Mouse (Mus musculus) stomach, embryonic 15.5 days (tissue): ENCODE data around the gene Ccr6. TPM values are rescaled to one million over a fixed set of nuclear protein-coding genes. Genes with fewer than 3 reads are reported as not detected.
"Not testable (repeated sequence)": the region's sequence is repeated elsewhere in the genome, so short reads cannot be mapped to it uniquely, and the experiment has no call there.

Experiments used
- ATAC-seq: fragments of 200-750 bp; cut with Nextera tagmentation; 2 replicates; pipeline ENCODE4 v1.8.0; 2017; ENCODE audit warnings: low read depth, moderate number of reproducible peaks, moderate TSS enrichment; ENCODE audit not compliant: insufficient read depth, low FRiP score
- H3K27ac ChIP-seq: fragments of 300-500 bp; sonication (generic); 2 replicates; pipeline ENCODE4 v1.5.1; 2015; ENCODE audit warnings: mild to moderate bottlenecking, inconsistent platforms
- H3K27me3 ChIP-seq: fragments of 300-500 bp; sonication (generic); replicated peaks from 2 replicates; pipeline ENCODE4 v1.6.1; 2015; ENCODE audit warnings: inconsistent platforms
- H3K36me3 ChIP-seq: fragments of 300-500 bp; sonication (generic); 2 replicates; pipeline ENCODE4 v1.6.1; 2015; ENCODE audit warnings: inconsistent platforms
- H3K4me1 ChIP-seq: fragments of 300-500 bp; sonication (generic); 2 replicates; pipeline ENCODE4 v1.6.1; 2015; ENCODE audit warnings: inconsistent platforms
- H3K4me2 ChIP-seq: fragments of 300-500 bp; sonication (generic); 2 replicates; pipeline ENCODE4 v1.6.1; 2015; ENCODE audit warnings: mild to moderate bottlenecking, inconsistent platforms
- H3K4me3 ChIP-seq: fragments of 300-500 bp; sonication (generic); replicated peaks from 2 replicates; pipeline ENCODE4 v1.5.1; 2015; ENCODE audit warnings: inconsistent platforms
- H3K9ac ChIP-seq: fragments of 300-500 bp; sonication (generic); 2 replicates; pipeline ENCODE4 v1.6.1; 2015; ENCODE audit warnings: inconsistent platforms
- H3K9me3 ChIP-seq: fragments of 300-500 bp; sonication (generic); 2 replicates; pipeline ENCODE4 v1.6.1; 2016; ENCODE audit warnings: inconsistent platforms
- WGBS: fragments of 180-500 bp; shearing (Covaris S2); methylation state at CpG from one replicate; pipeline ENCODE4 v1.1.7; 2015; 5-methylcytosine and 5-hydroxymethylcytosine counted together
- polyA plus RNA-seq: library from polyadenylated mRNA; unstranded; fragments of >200 nt; fragmentation: Nextera tagmentation; extraction: Ambion mirVana; gene quantifications from 2 replicates; pipeline ENCODE4 v1.2.1, GENCODE M21; 2015

Ccr6 gene
- polyA plus RNA-seq, 1 experiment from 2014 or later = 1.0 TPM

GRCm38 (mm10) chr17:8238012-8238710 lies 2.3 kb downstream of the Ccr6 start:
- no peak for ATAC-seq
- no peak overlapping the region for H3K27ac ChIP-seq
- H3K9me3 ChIP-seq = no peaks in the 10 kb centered on the region
- H3K27me3 ChIP-seq = no peaks in the 10 kb centered on the region
- WGBS = 69% methylated on average over 15 of the region's 15 CpGs
- H3K4me1 ChIP-seq = no peaks in the 10 kb centered on the region
- H3K4me3 ChIP-seq = no peak overlapping the region
- no peaks in the 10 kb centered on the region for H3K36me3 ChIP-seq
- H3K9ac ChIP-seq = no peak overlapping the region
- H3K4me2 ChIP-seq = no peak overlapping the region

GRCm38 (mm10) chr17:8239561-8239960 lies 3.7 kb downstream of the Ccr6 start:
- no peak overlapping the region for H3K4me2 ChIP-seq
- no peak overlapping the region for H3K27ac ChIP-seq
- ATAC-seq = no peak
- H3K4me1 ChIP-seq = no peaks in the 10 kb centered on the region
- H3K9me3 ChIP-seq = no peaks in the 10 kb centered on the region
- WGBS = 78% methylated on average over 3 of the region's 3 CpGs
- H3K27me3 ChIP-seq = no peaks in the 10 kb centered on the region
- H3K4me3 ChIP-seq = no peak overlapping the region
- no peaks in the 10 kb centered on the region for H3K36me3 ChIP-seq
- no peak overlapping the region for H3K9ac ChIP-seq

DNA sequence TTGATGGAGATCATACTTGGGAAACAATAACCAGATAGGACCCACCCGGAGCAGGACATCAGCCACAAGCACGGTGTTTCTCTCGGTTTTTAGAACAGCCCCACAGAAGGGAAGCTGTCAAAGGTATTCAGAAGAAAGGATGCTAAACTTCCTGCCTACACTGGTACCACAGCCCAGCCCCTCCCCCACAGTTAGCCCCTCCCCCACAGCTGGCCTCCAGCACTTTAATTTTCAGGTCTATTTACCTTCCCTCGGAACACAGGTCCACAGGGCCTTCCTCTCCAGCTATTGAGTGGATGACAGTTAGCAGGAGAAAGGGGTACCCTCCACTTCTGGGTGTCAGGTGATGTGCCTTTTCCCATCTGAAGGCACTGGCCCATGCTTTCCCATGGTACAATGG lies 4.7 kb downstream of the Ccr6 start:
- ATAC-seq = no peak
- Histone ChIP-seq H3K4me1 (no peaks in the 10 kb centered on the region), H3K27ac (no peak overlapping the region), H3K4me2 (no peak overlapping the region), H3K27me3 (no peaks in the 10 kb centered on the region), H3K9ac (no peak overlapping the region), H3K4me3 (no peak overlapping the region), H3K36me3 (no peaks in the 10 kb centered on the region), H3K9me3 (no peaks in the 10 kb centered on the region)
- WGBS = 62% methylated on average over 4 of the region's 4 CpGs

GRCm38 (mm10) chr17:8241645-8242044 lies 5.8 kb downstream of the Ccr6 start:
- ATAC-seq = no peak
- WGBS = 77% methylated on average over 12 of the region's 12 CpGs

DNA sequence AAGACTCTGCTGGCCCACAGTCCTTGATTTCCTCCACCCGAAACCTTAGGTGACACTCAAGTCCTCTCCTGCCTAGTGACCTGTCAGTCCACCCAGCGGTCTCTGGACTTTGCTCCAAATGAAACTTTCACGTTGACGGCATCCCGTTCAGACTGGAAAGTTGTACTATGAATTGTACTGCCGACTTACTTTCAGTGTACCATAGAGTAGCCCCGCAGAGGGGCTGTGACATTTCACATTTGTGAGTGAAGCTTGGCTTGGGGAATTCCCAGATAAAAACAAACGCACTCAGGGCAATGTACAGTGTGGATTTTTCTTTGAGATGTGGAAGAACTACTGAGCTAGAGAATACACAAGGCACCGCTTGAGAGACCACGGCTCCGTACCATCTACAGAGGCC lies 6.3 kb downstream of the Ccr6 start:
- Histone ChIP-seq H3K4me2 (no peak overlapping the region), H3K4me1 (no peaks in the 10 kb centered on the region), H3K36me3 (no peaks in the 10 kb centered on the region), H3K4me3 (no peak overlapping the region), H3K27ac (no peak overlapping the region), H3K9ac (no peak overlapping the region), H3K27me3 (no peaks in the 10 kb centered on the region), H3K9me3 (no peaks in the 10 kb centered on the region)
- ATAC-seq = no peak
- WGBS = 83% methylated on average over 11 of the region's 11 CpGs

More at GRCm38 (mm10) chr17:8241645-8242044, 5.8 kb downstream of the Ccr6 start:
- Histone ChIP-seq H3K9ac (no peak overlapping the region), H3K4me2 (no peak overlapping the region), H3K36me3 (no peaks in the 10 kb centered on the region), H3K4me1 (no peaks in the 10 kb centered on the region), H3K9me3 (no peaks in the 10 kb centered on the region), H3K27me3 (no peaks in the 10 kb centered on the region), H3K4me3 (no peak overlapping the region), H3K27ac (no peak overlapping the region)

DNA sequence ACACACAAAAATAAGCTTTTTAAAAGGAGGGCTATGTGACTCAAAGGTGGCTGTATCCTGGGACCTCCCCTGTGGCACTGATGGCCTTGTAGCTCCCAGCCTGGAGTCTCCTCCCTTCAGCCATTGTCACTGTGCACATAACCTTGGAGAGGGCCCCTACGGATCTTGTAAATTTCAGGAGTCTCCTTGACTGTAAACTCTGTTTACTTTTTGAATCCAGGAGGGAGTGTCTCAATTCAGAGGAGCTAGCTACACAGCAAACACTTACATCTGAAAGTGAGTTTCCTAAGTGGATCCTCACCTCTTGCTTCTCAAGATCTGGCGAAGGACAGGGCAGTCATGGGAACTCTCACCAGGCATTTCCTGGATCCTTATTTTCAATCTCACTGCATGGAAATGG lies 8.3 kb downstream of the Ccr6 start:
- no peaks in the 10 kb centered on the region for H3K9me3 ChIP-seq
- 51% methylated on average over 2 of the region's 2 CpGs for WGBS
- no peak overlapping the region for H3K9ac ChIP-seq
- H3K36me3 ChIP-seq = no peaks in the 10 kb centered on the region
- H3K4me3 ChIP-seq = no peak overlapping the region
- no peaks in the 10 kb centered on the region for H3K27me3 ChIP-seq
- ATAC-seq = no peak
- H3K4me1 ChIP-seq = no peaks in the 10 kb centered on the region
- no peak overlapping the region for H3K4me2 ChIP-seq
- H3K27ac ChIP-seq = no peak overlapping the region

DNA sequence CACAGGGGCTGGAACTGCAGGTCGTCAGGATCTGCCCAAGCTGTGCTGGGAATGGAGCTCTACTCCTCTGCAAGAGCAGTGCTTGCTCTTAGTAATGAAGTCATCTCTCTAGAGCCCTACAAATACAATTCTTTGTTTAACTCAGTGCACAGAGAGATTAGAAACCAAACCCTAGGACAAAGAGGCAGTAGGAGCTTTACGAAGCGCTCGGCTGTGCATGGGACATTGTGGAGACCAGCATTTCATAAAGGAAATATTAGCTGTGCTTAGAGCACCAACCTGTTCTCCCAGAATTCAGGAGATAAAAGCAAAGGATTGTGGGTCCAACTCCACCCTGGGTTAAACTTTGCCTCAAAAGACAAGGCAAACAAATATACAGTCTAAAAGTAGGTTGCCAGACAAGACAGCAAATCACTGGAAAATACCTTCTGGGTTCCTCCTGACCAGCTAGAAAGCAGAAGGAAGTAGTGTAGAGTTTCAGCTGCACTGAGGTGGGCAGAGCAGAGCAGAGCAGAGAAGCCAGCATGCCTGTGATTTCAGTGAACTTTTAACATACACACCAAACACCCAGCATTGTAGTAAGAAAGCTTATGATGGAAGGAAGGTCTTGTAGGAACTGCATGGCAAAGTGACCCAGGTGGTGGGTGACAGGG lies 10.4 kb downstream of the Ccr6 start:
- peak overlapping the region; percentile 85 for H3K27ac ChIP-seq
- no peaks in the 10 kb centered on the region for H3K4me1 ChIP-seq
- no peaks in the 10 kb centered on the region for H3K27me3 ChIP-seq
- H3K4me3 ChIP-seq = no peak overlapping the region
- peak; percentile 88 for ATAC-seq
- no peak overlapping the region for H3K9ac ChIP-seq
- no peak overlapping the region for H3K4me2 ChIP-seq
- no peaks in the 10 kb centered on the region for H3K36me3 ChIP-seq
- 72% methylated on average over 4 of the region's 4 CpGs for WGBS
- no peaks in the 10 kb centered on the region for H3K9me3 ChIP-seq

DNA sequence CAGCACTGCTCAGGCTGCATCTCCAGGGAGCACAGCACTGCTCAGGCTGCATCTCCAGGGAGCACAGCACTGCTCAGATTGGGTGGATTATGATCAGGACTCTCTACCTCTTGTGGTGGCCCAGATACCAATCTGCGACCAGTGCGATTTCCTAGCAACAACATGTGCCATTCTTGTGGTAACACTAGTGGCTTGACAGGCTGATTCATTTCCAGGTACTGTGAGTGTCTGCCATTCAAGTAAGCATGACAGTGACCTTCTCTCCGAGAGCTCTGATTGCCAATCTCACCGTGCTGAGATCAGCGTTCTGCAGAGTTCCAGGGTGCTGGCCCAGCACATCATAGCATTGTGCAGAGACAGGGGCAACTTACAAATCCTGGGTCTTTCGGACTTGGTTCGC lies 15.9 kb downstream of the Ccr6 start:
- Histone ChIP-seq H3K4me1 (no peaks in the 10 kb centered on the region), H3K27ac (no peak overlapping the region), H3K9me3 (no peaks in the 10 kb centered on the region), H3K4me3 (no peak overlapping the region), H3K27me3 (no peaks in the 10 kb centered on the region), H3K9ac (no peak overlapping the region), H3K4me2 (no peak overlapping the region), H3K36me3 (no peaks in the 10 kb centered on the region)
- 90% methylated on average over 7 of the region's 7 CpGs for WGBS
- ATAC-seq = no peak

- no peak overlapping the region for H3K9ac ChIP-seq
- H3K9me3 ChIP-seq = no peaks in the 10 kb centered on the region
- H3K36me3 ChIP-seq = no peaks in the 10 kb centered on the region
- H3K4me1 ChIP-seq = no peaks in the 10 kb centered on the region
- no peak overlapping the region for H3K27ac ChIP-seq
- H3K4me3 ChIP-seq = no peak overlapping the region
- H3K4me2 ChIP-seq = no peak overlapping the region
- H3K27me3 ChIP-seq = no peaks in the 10 kb centered on the region
- ATAC-seq = no peak
These were observed 18.4 kb downstream of the Ccr6 start for GRCm38 (mm10) chr17:8254268-8254667.

DNA sequence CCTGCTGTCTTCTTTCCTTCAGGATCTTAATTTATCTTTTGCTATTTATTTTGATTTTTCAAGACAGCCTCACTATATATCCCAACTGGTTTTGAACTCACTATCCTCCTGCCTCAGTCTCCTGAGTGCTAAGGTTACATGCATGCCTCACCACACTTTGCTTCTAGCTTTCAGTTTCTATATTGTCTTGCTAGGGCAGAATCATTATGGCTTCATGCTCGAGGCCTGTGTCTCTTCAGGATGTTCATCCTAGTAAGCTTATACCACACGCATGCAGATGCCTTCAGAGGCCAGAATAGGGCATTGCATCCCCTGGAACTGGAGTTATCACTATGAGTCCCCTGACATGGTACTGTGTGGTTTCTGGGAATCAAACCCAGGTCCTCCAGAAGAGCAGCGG lies 19.1 kb downstream of the Ccr6 start:
- H3K9ac ChIP-seq = no peak overlapping the region
- no peaks in the 10 kb centered on the region for H3K9me3 ChIP-seq
- H3K27ac ChIP-seq = no peak overlapping the region
- no peaks in the 10 kb centered on the region for H3K36me3 ChIP-seq
- H3K4me3 ChIP-seq = no peak overlapping the region
- H3K27me3 ChIP-seq = no peaks in the 10 kb centered on the region
- ATAC-seq = no peak
- no peak overlapping the region for H3K4me2 ChIP-seq
- H3K4me1 ChIP-seq = no peaks in the 10 kb centered on the region
- 61% methylated on average over 3 of the region's 3 CpGs for WGBS

DNA sequence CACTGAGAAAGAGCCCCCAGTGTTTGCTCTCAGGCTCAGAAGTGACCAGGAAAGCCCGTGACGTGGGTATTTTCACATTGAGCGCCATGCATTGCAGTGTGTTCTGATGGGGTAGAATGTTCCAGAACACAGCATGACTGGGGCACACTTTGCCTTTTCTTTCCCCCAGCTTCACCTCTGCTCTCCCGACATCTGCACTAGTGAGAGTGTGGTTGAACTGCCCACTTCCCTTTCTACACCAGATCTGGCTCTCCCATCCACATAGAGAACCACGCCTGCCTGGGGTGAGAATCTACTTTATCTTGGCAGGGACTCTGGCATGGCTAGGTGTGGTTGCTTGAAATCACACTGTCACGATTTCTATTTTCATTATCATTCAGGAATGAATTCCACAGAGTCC lies 19.7 kb downstream of the Ccr6 start:
- Histone ChIP-seq H3K4me2 (no peak overlapping the region), H3K27ac (no peak overlapping the region), H3K27me3 (no peaks in the 10 kb centered on the region), H3K36me3 (no peaks in the 10 kb centered on the region), H3K4me3 (no peak overlapping the region), H3K9me3 (no peaks in the 10 kb centered on the region), H3K4me1 (no peaks in the 10 kb centered on the region), H3K9ac (no peak overlapping the region)
- ATAC-seq = no peak
- 72% methylated on average over 6 of the region's 6 CpGs for WGBS

DNA sequence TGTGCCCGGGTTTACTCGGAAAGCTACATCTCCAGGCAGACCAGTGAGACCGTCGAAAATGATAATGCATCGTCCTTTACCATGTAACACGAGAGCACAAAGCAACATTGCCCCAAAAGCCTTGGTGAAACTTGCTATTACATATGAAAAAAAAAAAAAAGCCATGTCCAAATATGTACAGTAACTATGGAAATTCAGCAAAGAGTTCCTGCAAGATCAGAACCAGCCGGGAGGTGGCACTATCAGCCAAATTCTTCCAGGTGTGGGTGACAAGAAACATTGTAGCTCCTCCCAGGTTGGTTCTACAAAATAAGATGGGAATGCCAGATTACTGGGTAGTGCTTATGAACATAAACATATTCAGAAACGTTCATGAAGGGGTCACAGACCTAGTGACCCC lies 21.1 kb downstream of the Ccr6 start:
- Histone ChIP-seq H3K4me1 (no peaks in the 10 kb centered on the region), H3K27ac (no peak overlapping the region), H3K4me2 (no peak overlapping the region), H3K27me3 (no peaks in the 10 kb centered on the region), H3K9me3 (no peaks in the 10 kb centered on the region), H3K36me3 (no peaks in the 10 kb centered on the region), H3K9ac (no peak overlapping the region), H3K4me3 (no peak overlapping the region)
- WGBS = 73% methylated on average over 8 of the region's 8 CpGs
- ATAC-seq = no peak

DNA sequence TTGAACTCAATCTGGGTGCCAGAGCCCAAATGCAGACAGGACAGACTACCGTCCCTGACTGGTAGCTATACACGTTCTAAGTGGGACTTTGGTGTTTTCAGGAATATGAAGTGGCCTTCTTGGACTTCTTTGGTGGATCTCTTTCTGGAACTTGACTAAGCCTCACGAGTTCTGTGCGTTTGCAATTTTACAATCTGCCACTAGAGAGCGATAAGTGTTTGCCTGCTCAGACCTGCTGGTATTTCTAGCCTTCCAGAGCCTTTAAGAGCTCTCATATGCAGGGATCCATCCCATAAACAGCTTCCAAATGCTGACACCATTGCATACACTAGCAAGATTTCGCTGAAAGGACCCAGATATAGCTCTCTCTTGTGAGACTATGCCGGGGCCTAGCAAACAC lies 28.8 kb downstream of the Ccr6 start:
- H3K27ac ChIP-seq, H3K27me3 ChIP-seq, H3K4me2 ChIP-seq, H3K9ac ChIP-seq, ATAC-seq, H3K36me3 ChIP-seq, H3K4me3 ChIP-seq, H3K4me1 ChIP-seq, H3K9me3 ChIP-seq: not testable (repeated sequence)
- WGBS = 9% methylated on average over 7 of the region's 7 CpGs
